Mouse (Mus musculus) ovary, postnatal 10 days (tissue): ENCODE results near the gene Tmcc3.

Source experiments
- DNase-seq: peaks from one replicate; pipeline ENCODE4 v3.0.0; 2022; ENCODE audit warnings: low spot score

Gene Tmcc3

DNA sequence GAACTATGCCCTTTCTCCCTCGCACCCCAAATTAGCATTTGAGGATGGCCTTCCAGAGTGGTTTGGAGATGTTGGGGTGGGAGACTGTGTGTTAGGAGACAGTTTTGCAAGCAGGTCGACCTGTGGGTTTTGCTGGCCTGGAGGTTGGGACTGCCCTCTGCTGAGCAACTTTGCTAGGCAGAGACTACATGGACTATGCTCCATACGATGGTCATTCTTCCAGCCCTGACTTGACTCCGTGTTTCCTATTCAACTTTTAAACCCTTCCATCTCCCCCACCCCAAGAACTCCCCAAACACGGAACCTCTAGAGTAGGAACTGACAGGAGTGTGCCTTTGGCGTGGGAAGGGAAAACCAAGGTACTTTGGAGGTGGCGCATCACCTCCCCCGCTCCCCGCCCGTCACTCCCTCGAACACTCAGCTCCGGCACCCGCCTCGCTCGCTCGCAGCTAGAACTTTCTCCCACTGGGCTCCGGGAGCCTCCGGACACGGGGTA is at the start of gene Tmcc3:
Tmcc3 (plus strand) TSS at position 439 of the 496 bp plus-strand sequence.
- no peak for DNase-seq

GRCm38 (mm10) chr10:94262646-94263045 is 49.1 kb upstream of the Tmcc3 start:
- no peak for DNase-seq

DNA sequence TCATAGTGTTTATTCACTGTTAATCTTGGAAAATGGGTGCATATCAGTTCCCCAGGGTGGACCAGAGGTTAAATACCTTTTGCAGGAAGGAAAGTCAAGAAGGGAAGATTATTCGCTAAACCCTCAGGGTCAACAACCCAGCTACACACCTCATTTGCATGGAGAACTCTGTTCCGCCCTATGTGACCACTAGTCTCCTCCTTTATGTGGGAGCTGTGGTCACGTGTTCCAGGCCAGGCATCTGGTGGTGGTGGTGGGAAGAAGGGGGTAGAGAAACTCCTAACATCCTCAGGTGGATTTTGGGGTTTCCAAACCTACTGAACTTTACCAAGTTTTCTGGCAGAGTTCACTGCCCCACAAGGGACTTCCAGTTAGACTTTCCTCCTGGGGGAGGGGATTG is 48.5 kb upstream of the Tmcc3 start:
- no peak for DNase-seq

GRCm38 (mm10) chr10:94265656-94266542 is 45.9 kb upstream of the Tmcc3 start:
- no peak for DNase-seq

DNA sequence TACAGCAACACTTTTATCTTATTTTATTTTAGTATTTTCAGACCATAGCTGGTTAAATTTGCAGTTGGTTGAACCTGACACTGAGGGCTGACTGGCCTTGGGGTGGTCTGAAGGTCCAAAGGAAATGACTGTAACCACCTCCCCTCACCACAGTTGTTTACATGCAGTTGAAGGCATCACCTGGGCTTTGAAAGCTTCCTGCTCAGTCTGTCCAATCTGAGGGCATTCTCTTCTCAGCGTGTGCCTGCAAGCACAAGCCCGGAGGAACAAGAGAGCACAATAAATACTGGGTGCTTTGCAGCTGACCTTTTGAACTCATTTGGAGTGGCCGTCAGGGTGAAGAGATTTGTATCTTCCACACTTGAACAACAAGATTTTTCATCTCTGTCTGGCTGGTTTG is 36.4 kb upstream of the Tmcc3 start:
- DNase-seq = no peak

DNA sequence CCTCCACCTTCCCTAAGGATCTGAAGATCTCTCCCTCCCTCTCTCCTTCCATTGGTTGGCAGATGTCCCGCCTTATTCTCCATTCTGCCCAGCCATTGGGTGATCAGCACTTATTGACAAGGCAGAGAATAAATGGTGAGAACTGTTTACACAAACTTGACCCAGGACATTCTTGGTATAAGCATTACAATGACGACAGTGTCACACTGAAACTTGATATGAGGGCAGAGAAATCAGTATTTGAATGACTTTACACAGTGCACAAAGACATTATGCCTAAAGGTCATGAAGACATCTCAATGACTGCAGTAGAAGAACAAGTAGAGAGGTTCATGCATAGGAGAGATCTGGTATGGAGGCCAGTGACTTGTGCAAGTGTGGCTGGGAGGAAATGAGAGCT is 35.2 kb upstream of the Tmcc3 start:
- no peak for DNase-seq

GRCm38 (mm10) chr10:94282179-94282578 is 29.6 kb upstream of the Tmcc3 start:
- DNase-seq = no peak

DNA sequence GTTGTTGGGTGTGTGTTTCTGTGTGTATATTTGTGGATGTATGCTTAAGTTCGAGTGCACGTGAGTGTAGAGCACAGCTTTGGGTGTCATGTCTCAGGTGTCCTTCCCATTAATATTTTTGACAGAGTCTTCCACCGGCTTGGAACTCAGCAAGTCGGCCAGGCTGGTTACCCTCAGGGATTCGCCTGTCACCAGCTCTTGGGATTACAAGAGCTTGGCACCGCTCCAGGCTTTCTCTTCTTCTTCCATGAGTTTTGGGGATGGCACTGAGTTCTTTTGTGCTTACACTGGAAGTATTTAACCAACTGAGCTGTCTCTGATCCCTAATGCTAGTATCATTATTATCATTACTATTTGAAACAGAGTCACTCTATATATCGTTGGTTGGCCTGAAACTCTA is 29.0 kb upstream of the Tmcc3 start:
- no peak for DNase-seq

DNA sequence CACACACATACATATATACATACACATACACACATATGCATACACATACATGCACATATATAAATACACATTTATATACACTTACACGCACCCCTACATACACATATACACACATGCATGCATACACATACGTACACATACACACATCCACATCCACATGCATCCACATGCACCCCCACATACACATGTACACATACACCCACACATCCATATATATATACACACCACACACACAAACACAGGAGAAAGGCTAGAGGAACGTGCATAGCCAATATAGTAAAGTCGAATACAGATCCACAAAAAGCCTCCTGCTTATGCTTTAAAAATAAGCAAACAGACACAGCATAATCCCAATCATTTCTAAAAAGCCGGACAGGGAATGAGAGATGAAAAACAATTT is 17.3 kb upstream of the Tmcc3 start:
- no peak for DNase-seq

GRCm38 (mm10) chr10:94294933-94295750 is 16.6 kb upstream of the Tmcc3 start:
- DNase-seq = no peak

GRCm38 (mm10) chr10:94295923-94296605 is 15.7 kb upstream of the Tmcc3 start:
- no peak for DNase-seq

- DNase-seq = no peak
Observed at GRCm38 (mm10) chr10:94298471-94298870, 13.3 kb upstream of the Tmcc3 start, which contains the start of gene Gm4792. Gm4792 (minus strand) TSS chr10:94298703.

DNA sequence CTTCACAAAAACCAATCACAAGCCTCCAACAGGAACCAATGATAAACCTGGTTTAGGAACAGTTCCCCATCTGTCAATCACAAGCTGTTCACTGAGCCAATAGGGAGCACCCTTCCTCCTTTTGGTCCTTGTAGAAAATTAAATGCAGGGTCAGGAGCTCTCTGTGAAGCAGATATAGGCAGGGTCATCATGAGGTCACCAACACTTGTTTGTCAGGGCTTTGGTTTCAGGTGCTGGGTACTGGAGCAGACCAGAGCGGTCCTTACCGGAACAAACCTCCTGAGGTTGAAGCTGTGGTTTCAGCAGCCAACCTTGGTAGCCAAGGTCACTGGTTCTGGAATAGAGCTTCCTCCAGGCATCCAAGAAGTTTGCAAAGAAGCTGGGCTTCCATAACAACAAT is 12.4 kb upstream of the Tmcc3 start:
- DNase-seq = no peak

DNA sequence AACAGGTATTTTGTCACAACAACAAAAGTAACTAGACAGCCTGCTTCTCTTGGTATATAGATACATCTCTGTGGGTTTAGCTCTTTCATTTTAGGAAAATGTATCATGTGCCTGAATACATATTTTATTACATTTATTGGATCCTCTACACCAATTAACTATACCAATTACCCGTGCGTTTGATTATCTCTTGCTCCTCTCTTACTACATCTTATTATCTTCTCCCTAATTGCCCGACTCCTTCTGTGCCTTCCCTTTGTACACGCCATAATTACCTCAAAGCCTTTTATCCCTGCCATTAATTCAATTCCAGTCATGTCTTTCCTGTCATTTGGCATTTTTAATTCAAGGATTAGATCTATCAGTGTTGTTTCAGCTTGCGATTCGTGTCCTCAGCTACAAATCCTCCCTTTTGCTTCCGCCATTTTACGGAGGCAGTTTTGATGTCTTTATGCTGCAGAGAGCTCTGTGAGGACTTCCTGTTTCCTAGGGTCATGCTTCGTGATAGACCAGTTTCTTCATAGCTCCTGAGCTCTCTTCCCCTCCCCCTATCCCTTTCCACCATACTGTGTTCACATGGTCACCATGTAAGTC is 7.6 kb upstream of the Tmcc3 start:
- no peak for DNase-seq

DNA sequence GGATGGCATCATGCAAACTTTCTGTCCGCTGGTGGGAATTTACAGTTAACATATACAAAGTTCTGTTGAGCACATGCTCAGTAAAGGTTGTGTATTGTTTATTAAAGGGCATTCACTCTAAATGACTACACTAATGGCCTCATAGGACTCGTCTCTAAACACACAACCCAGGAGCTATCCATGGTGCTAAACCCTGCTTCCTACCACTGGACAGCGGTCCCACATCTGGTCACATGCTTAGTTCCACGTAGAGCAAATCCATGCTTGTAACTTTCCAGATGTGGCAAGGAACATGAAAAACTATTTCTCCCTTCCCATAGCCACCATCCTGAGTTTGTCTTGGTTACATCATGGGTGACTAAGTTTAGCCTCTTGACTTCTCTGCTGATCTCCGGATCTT is 6.2 kb upstream of the Tmcc3 start:
- peak; percentile 11 for DNase-seq

DNA sequence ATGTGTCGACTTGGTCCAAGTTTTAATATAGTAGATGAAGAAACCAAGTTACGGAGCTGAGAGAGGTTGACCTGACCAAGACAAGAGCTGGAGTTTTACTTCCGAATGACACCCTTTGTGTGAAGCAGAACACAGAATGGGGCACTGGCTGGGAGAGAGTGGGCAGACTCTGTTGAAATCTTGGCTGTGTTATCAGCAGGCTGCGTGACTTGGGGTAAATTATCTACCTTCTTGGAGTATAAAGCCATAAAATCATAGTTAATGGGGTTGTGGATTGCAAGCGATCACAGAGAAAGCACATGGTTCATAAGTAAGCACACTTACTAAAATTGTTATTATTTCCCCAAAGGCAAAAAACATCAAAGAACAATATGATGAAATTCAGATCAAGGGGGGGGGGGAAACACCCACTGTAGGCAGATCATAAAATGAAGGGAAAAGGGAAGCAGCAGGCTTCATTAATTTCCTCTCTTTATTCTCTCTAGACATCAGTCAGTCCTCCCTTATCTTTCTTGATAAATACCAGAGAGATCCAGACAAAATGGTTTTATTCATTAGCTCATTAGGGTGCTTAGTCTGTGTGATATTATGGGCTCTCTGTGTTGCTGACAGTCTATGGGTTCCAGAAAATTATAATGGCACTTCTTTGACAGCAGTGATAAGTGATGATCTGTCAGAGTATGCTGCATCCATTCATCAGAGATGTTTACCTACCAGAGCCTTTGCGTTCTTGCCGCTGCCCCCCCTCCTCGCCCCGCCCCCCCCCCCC is 1.1 kb upstream of the Tmcc3 start:
- DNase-seq = no peak

- no peak for DNase-seq
Observed at GRCm38 (mm10) chr10:94312007-94312715, 412 bp downstream of the Tmcc3 start.

GRCm38 (mm10) chr10:94313146-94313545 is 1.4 kb downstream of the Tmcc3 start:
- no peak for DNase-seq

GRCm38 (mm10) chr10:94318574-94318973 is 6.8 kb downstream of the Tmcc3 start:
- no peak for DNase-seq

GRCm38 (mm10) chr10:94329962-94330361 is 18.2 kb downstream of the Tmcc3 start:
- no peak for DNase-seq
